Mouse (Mus musculus): ENCODE data around the gene Cdc34b. TPM values are rescaled to one million over a fixed set of nuclear protein-coding genes. Genes with fewer than 3 reads are reported as not detected.

Cdc34b gene
- polyA plus RNA-seq (2014; fragmentation: Illumina TruSeq; extraction: RNeasy Lipid Tissue Mini Kit (QIAGEN cat#74804); ENCODE audit: low read depth, low replicate concordance) = not detected

DNA sequence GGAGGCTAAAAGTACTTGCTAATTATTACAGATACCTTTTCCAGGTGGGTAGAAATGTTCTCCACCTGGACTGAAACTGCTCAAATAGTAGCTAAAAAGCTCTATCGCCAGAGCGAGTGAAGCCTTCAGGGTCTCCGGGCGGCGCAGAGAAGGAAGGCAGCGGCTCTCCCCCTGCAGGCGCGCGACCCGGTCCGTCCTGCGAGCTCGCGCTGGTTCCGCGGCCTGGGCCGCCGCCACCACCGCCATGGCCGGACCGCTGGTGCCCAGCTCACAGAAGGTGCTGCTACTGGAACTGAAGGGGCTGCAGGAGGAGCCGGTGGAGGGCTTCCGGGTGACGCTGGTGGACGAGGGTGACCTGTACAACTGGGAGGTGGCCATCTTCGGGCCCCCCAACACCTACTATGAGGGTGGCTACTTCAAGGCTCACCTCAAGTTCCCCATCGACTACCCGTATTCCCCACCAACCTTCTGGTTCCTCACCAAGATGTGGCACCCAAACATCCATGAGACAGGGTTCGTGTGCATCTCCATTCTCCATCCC is at the start of gene Cdc34b:
Cdc34b (plus strand) TSS at position 51 of the 541 bp plus-strand sequence.

DNA sequence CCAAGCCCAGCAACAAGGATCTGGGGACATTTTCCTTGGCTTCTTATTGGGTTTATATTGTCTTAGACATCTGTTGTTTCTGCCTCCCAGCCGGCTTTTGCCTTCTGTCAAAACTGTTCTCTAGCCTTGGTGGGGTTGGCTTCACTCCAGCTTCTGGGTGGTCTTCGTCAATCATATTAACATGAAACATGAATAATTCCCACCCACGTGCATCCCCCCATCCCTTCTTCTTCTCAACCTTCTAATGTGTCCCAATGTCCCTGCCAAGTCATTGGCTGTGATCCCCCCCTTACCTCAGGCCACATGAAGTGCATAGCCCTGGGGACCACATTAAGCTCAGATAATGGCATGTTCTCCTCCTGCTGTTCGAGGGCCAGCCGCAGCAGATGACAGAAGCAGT is 37.1 kb upstream of the Cdc34b start, which contains the start of gene Gm11541:
Gm11541 (minus strand) TSS at position 28 of the 400 bp plus-strand sequence.

GRCm38 (mm10) chr11:94782603-94783002 is 41.0 kb downstream of the Cdc34b start, which contains the start of gene Tmem92:
Tmem92 (minus strand) TSS chr11:94782703.

Other genes with a start within 250 kb of the Cdc34b start
- gene Epn3, start 241.8 kb upstream of the Cdc34b start, polyA plus RNA-seq (2014; fragmentation: Illumina TruSeq; extraction: RNeasy Lipid Tissue Mini Kit (QIAGEN cat#74804); ENCODE audit: low read depth, low replicate concordance) = not detected
- not detected for gene Mycbpap, start 220.0 kb upstream of the Cdc34b start, polyA plus RNA-seq (2014; fragmentation: Illumina TruSeq; extraction: RNeasy Lipid Tissue Mini Kit (QIAGEN cat#74804); ENCODE audit: low read depth, low replicate concordance)
- gene Rsad1, start 192.5 kb upstream of the Cdc34b start, polyA plus RNA-seq (2014; fragmentation: Illumina TruSeq; extraction: RNeasy Lipid Tissue Mini Kit (QIAGEN cat#74804); ENCODE audit: low read depth, low replicate concordance) = 4.3 TPM
- not detected for gene Chad, start 176.7 kb upstream of the Cdc34b start, polyA plus RNA-seq (2014; fragmentation: Illumina TruSeq; extraction: RNeasy Lipid Tissue Mini Kit (QIAGEN cat#74804); ENCODE audit: low read depth, low replicate concordance)
- 84.4 TPM for gene Acsf2, start 139.9 kb upstream of the Cdc34b start, polyA plus RNA-seq (2014; fragmentation: Illumina TruSeq; extraction: RNeasy Lipid Tissue Mini Kit (QIAGEN cat#74804); ENCODE audit: low read depth, low replicate concordance)
- 37.2 TPM for gene Lrrc59, start 112.0 kb upstream of the Cdc34b start, polyA plus RNA-seq (2014; fragmentation: Illumina TruSeq; extraction: RNeasy Lipid Tissue Mini Kit (QIAGEN cat#74804); ENCODE audit: low read depth, low replicate concordance)
- 30.0 TPM for gene Mrpl27, start 88.0 kb upstream of the Cdc34b start, polyA plus RNA-seq (2014; fragmentation: Illumina TruSeq; extraction: RNeasy Lipid Tissue Mini Kit (QIAGEN cat#74804); ENCODE audit: low read depth, low replicate concordance)
- gene Eme1, start 87.8 kb upstream of the Cdc34b start, polyA plus RNA-seq (2014; fragmentation: Illumina TruSeq; extraction: RNeasy Lipid Tissue Mini Kit (QIAGEN cat#74804); ENCODE audit: low read depth, low replicate concordance) = not detected
- gene Xylt2, start 64.3 kb upstream of the Cdc34b start, polyA plus RNA-seq (2014; fragmentation: Illumina TruSeq; extraction: RNeasy Lipid Tissue Mini Kit (QIAGEN cat#74804); ENCODE audit: low read depth, low replicate concordance) = 1.4 TPM
- gene Gm11541, start 37.3 kb upstream of the Cdc34b start, polyA plus RNA-seq (2014; fragmentation: Illumina TruSeq; extraction: RNeasy Lipid Tissue Mini Kit (QIAGEN cat#74804); ENCODE audit: low read depth, low replicate concordance) = not detected
- not detected for gene Tmem92, start 40.9 kb downstream of the Cdc34b start, polyA plus RNA-seq (2014; fragmentation: Illumina TruSeq; extraction: RNeasy Lipid Tissue Mini Kit (QIAGEN cat#74804); ENCODE audit: low read depth, low replicate concordance)
- 0.66 TPM for gene Col1a1, start 194.4 kb downstream of the Cdc34b start, polyA plus RNA-seq (2014; fragmentation: Illumina TruSeq; extraction: RNeasy Lipid Tissue Mini Kit (QIAGEN cat#74804); ENCODE audit: low read depth, low replicate concordance)
- not detected for gene Hils1, start 225.8 kb downstream of the Cdc34b start, polyA plus RNA-seq (2014; fragmentation: Illumina TruSeq; extraction: RNeasy Lipid Tissue Mini Kit (QIAGEN cat#74804); ENCODE audit: low read depth, low replicate concordance)
- not detected for gene Sgca, start 234.5 kb downstream of the Cdc34b start, polyA plus RNA-seq (2014; fragmentation: Illumina TruSeq; extraction: RNeasy Lipid Tissue Mini Kit (QIAGEN cat#74804); ENCODE audit: low read depth, low replicate concordance)
- gene Ppp1r9b, start 249.3 kb downstream of the Cdc34b start, polyA plus RNA-seq (2014; fragmentation: Illumina TruSeq; extraction: RNeasy Lipid Tissue Mini Kit (QIAGEN cat#74804); ENCODE audit: low read depth, low replicate concordance) = 0.93 TPM